Mouse (Mus musculus): ENCODE measurements around the gene Mypop. TPM values are rescaled to one million over a fixed set of nuclear protein-coding genes. Genes with fewer than 3 reads are reported as not detected.

Gene Mypop
- polyA plus RNA-seq (2016; fragmentation: Nextera tagmentation; extraction: Ambion mirVana): 6.1 and 7.0 TPM in 2 replicates

GRCm38 (mm10) chr7:18990601-18991295 is at the start of gene Mypop:
Gene Mypop, plus strand, starts transcription at chr7:18991245.
- under 1% methylated on average over 37 of the region's 37 CpGs for WGBS
- Histone ChIP-seq H3K36me3 (no peaks in the 10 kb centered on the region), H3K27ac (peak within 1 kb of the TSS; percentile 58), H3K27me3 (replicated peaks) (peaks cover 23% of the 10 kb centered on the region), H3K4me3 (peak within 1 kb of the TSS; percentile 50), H3K9ac (peak within 1 kb of the TSS; percentile 60), H3K9me3 (no peaks in the 10 kb centered on the region), H3K4me1 (peaks cover 22% of the 10 kb centered on the region), H3K4me2 (replicated peaks) (peak within 1 kb of the TSS; percentile 79)
- ATAC-seq (ENCODE audit: low FRiP score, low read depth): peak; percentile 94

DNA sequence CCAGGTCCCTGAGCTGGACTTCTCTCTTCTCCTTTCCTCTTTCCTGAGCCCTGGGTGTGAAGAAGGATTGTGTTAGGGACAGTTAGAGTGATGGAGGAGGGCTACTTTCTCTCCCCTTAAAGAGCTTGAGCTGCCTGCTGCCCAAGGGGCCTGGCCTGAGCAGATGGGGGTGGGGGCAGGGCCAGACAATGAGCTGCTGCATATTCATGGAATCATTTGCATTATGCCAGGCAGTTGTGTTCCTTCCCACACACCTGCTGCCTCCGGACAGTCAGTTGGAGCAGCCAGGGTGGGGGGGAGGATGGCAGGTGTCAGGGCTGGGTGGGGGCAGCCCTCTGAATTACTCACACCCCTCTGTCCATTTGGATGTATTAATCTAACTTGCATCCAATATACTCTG is 48.7 kb upstream of the Mypop start:
- H3K4me1 ChIP-seq: peaks cover 59% of the 10 kb centered on the region
- WGBS: 0% methylated on average over 1 of the region's 1 CpGs
- peaks cover 31% of the 10 kb centered on the region for H3K36me3 ChIP-seq
- no peak overlapping the region for H3K4me3 ChIP-seq
- peak; percentile 84 for ATAC-seq (ENCODE audit: low FRiP score, low read depth)
- H3K9ac ChIP-seq: 0 out of 2 replicates have a peak overlapping the region, but pooled peaks have one; percentile 38
- H3K9me3 ChIP-seq: no peaks in the 10 kb centered on the region
- peak overlapping the region; percentile 63 for H3K27ac ChIP-seq
- peak overlapping the region; percentile 50 for H3K4me2 ChIP-seq (replicated peaks)
- H3K27me3 ChIP-seq (replicated peaks): no peaks in the 10 kb centered on the region

- H3K27me3 ChIP-seq (replicated peaks): no peaks in the 10 kb centered on the region
- H3K9ac ChIP-seq: no peak overlapping the region
- peaks cover 35% of the 10 kb centered on the region for H3K36me3 ChIP-seq
- H3K27ac ChIP-seq: peak overlapping the region; percentile 27; the same call in 1 of the 2 replicates
- WGBS: 40% methylated on average over 9 of the region's 9 CpGs
- H3K4me2 ChIP-seq (replicated peaks): peak overlapping the region; percentile 50
- H3K4me3 ChIP-seq: no peak overlapping the region
- peaks cover 60% of the 10 kb centered on the region for H3K4me1 ChIP-seq
- peak; percentile 50 for ATAC-seq (ENCODE audit: low FRiP score, low read depth)
- H3K9me3 ChIP-seq: no peaks in the 10 kb centered on the region
These were observed 48.2 kb upstream of the Mypop start for GRCm38 (mm10) chr7:18942815-18943214.

GRCm38 (mm10) chr7:18948151-18948550 is 42.9 kb upstream of the Mypop start:
- Histone ChIP-seq H3K9me3 (no peaks in the 10 kb centered on the region), H3K9ac (no peak overlapping the region), H3K4me1 (peaks cover 59% of the 10 kb centered on the region)

GRCm38 (mm10) chr7:18949781-18950522 is 41.1 kb upstream of the Mypop start:
- Histone ChIP-seq H3K27ac (peak overlapping the region; percentile 82), H3K4me2 (replicated peaks) (peak overlapping the region; percentile 49), H3K4me1 (peaks cover 45% of the 10 kb centered on the region), H3K27me3 (replicated peaks) (no peaks in the 10 kb centered on the region), H3K36me3 (peaks cover 56% of the 10 kb centered on the region), H3K9ac (0 out of 2 replicates have a peak overlapping the region, but pooled peaks have one; percentile 17), H3K9me3 (no peaks in the 10 kb centered on the region), H3K4me3 (no peak overlapping the region)
- WGBS: 17% methylated on average over 12 of the region's 12 CpGs
- peak; percentile 92 for ATAC-seq (ENCODE audit: low FRiP score, low read depth)

More at GRCm38 (mm10) chr7:18948151-18948550, 42.9 kb upstream of the Mypop start:
- Histone ChIP-seq H3K36me3 (peaks cover 50% of the 10 kb centered on the region), H3K4me2 (replicated peaks) (peak overlapping the region; percentile 20; the same call in 1 of the 2 replicates), H3K27ac (peak overlapping the region; percentile 82), H3K27me3 (replicated peaks) (no peaks in the 10 kb centered on the region), H3K4me3 (no peak overlapping the region)
- ATAC-seq (ENCODE audit: low FRiP score, low read depth): no peak
- WGBS: 42% methylated on average over 6 of the region's 6 CpGs

DNA sequence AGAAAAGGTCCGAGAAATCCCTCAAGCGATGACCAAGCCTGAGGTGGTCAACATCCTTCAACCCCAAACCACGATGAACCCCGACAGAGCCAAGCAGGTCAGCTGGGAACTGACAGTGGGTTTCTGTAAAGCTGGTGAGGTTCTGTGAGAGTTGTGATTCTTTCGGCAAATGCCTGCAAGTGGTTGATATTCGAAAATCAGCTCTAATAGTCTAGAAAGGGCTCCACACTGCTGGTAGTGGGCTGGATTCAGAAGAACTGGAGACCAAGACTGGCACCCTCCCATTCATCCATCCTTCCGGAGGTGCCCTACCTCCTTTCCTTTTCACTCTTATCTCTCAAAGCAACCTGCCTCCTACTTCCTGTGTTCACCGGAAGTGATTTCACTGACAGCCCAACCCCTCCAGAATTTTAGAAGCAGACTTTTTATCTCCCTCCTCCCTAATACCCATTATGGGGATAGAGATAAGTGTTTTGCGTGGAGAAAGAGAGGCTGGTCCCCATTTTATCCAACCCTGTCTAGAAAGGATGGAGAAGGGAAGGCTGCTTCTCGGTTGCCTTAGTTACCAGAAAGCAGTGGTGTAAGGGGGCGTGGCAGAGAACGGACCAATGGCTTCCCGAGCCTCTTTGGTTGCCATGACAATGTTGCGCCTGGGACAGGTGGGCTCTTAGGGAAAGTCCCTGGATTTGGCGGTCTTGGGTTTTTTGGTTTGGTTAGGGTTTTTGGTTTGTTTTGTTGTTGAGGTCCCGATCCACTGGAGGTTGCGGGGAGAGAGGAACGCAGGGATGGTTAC is 40.3 kb upstream of the Mypop start:
- ATAC-seq (ENCODE audit: low FRiP score, low read depth): peak; percentile 13; the same call in 1 of the 2 replicates
- Histone ChIP-seq H3K9me3 (no peaks in the 10 kb centered on the region), H3K27ac (peak overlapping the region; percentile 82), H3K36me3 (peaks cover 55% of the 10 kb centered on the region), H3K4me1 (peaks cover 45% of the 10 kb centered on the region), H3K9ac (no peak overlapping the region), H3K4me2 (replicated peaks) (peak overlapping the region; percentile 49), H3K27me3 (replicated peaks) (no peaks in the 10 kb centered on the region), H3K4me3 (no peak overlapping the region)
- 20% methylated on average over 18 of the region's 18 CpGs for WGBS

GRCm38 (mm10) chr7:18951397-18951796 is 39.6 kb upstream of the Mypop start:
- Histone ChIP-seq H3K4me1 (peaks cover 45% of the 10 kb centered on the region), H3K27me3 (replicated peaks) (no peaks in the 10 kb centered on the region), H3K27ac (no peak overlapping the region), H3K36me3 (peaks cover 56% of the 10 kb centered on the region), H3K9ac (no peak overlapping the region), H3K9me3 (no peaks in the 10 kb centered on the region), H3K4me3 (no peak overlapping the region), H3K4me2 (replicated peaks) (peak overlapping the region; percentile 49)
- WGBS: 16% methylated on average over 15 of the region's 15 CpGs
- ATAC-seq (ENCODE audit: low FRiP score, low read depth): no peak

DNA sequence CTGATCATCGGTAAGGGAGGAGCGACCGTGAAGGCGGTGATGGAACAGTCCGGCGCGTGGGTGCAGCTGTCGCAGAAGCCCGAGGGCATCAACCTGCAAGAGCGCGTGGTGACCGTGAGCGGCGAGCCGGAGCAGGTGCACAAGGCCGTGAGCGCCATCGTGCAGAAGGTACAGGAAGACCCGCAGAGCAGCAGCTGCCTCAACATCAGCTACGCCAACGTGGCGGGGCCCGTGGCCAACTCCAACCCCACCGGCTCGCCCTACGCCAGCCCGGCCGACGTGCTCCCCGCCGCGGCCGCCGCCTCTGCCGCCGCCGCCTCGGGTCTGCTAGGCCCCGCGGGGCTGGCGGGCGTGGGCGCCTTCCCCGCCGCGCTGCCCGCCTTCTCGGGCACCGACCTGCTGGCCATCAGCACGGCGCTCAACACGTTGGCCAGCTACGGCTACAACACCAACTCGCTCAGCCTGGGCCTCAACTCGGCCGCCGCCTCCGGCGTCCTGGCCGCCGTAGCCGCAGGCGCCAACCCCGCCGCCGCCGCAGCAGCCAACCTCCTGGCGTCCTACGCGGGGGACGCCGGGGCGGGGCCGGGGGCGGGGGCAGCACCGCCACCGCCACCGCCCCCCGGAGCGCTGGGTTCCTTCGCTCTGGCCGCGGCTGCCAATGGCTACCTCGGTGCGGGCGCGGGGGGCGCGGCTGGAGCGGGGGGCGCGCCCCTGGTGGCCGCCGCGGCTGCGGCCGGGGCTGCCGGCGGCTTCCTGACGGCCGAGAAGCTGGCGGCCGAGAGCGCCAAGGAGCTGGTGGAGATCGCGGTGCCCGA is 33.3 kb upstream of the Mypop start:
- Histone ChIP-seq H3K4me1 (peaks cover 53% of the 10 kb centered on the region), H3K4me2 (replicated peaks) (peak overlapping the region; percentile 69), H3K27me3 (replicated peaks) (peaks cover 9% of the 10 kb centered on the region), H3K27ac (peak overlapping the region; percentile 37), H3K9me3 (no peaks in the 10 kb centered on the region), H3K36me3 (peaks cover 48% of the 10 kb centered on the region), H3K9ac (peak overlapping the region; percentile 59), H3K4me3 (peak overlapping the region; percentile 40)
- ATAC-seq (ENCODE audit: low FRiP score, low read depth): peak; percentile 65
- under 1% methylated on average over 103 of the region's 107 CpGs for WGBS

DNA sequence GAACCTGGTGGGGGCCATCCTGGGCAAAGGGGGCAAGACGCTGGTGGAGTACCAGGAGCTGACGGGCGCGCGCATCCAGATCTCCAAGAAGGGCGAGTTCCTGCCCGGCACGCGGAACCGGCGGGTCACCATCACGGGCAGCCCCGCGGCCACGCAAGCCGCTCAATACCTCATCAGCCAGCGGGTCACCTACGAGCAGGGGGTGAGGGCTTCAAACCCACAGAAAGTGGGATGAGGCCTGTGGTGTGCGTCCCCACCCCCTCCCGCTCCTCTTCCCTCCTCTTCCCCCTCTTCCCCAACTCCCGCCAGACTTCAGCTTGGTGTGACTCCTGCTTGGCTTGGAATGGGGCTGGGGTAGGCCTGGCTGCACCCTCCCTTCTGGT is 32.7 kb upstream of the Mypop start:
- H3K27me3 ChIP-seq (replicated peaks): peaks cover 14% of the 10 kb centered on the region
- H3K4me1 ChIP-seq: peaks cover 59% of the 10 kb centered on the region
- 2% methylated on average over 21 of the region's 21 CpGs for WGBS
- H3K27ac ChIP-seq: no peak overlapping the region
- peak overlapping the region; percentile 59; the same call in 1 of the 2 replicates for H3K9ac ChIP-seq
- H3K4me3 ChIP-seq: peak overlapping the region; percentile 40
- no peaks in the 10 kb centered on the region for H3K9me3 ChIP-seq
- H3K36me3 ChIP-seq: peaks cover 42% of the 10 kb centered on the region
- H3K4me2 ChIP-seq (replicated peaks): peak overlapping the region; percentile 69
- peak; percentile 0; the same call in 1 of the 2 replicates for ATAC-seq (ENCODE audit: low FRiP score, low read depth)

DNA sequence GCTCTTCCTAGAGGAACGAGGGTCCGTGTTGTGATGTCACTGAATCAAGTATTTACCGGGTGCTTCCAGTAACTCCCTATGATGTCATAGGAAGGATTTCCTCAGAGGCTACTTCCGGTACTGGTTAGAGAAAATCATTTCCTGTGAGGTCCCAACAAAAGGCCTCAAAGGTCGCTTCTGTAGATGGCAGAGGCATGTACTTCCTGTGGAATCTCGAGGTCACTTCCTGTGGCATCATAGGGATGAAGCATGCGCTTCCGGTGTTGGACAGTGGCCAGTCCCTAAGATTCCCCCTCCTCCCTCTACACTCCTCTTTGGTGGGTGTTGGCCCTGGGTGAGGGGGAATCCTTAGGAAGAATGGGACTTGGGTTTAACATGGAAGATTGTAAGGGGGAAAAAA is 31.6 kb upstream of the Mypop start:
- H3K27me3 ChIP-seq (replicated peaks): peaks cover 24% of the 10 kb centered on the region

DNA sequence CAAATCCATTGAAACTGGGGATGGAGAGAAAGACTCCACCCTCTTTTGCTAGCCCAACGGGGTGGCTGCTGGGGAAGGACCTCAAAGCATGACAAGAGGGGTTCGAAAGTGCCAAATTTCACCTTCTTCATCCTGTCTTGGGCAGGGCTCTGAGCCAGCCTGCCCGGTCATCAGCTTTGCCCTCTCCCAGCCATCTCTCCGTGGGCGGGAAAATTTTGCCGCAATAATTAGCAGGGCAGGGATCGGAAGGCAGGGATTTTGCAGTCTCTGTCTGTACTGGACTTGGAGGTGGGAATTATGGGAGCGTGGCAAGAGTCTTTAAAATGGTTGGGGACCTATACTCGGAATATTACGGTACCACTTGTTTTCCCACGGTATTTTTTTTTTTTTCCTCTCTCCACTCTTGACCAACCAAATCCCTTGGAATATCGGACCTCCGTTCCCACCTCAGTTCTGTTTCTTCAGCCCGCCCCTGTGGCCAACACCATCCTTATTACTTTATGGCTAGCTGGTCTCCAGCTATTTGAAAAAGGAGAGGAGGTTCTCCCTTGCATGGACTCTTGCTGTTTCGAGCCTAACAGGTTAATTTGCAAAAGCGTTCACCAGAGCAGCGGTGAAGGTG is 28.8 kb upstream of the Mypop start:
- H3K4me3 ChIP-seq: peak overlapping the region; percentile 13; the same call in 1 of the 2 replicates
- H3K4me1 ChIP-seq: peaks cover 61% of the 10 kb centered on the region
- H3K27me3 ChIP-seq (replicated peaks): peaks cover 24% of the 10 kb centered on the region
- no peak overlapping the region for H3K27ac ChIP-seq
- H3K9me3 ChIP-seq: no peaks in the 10 kb centered on the region
- peak overlapping the region; percentile 57 for H3K4me2 ChIP-seq (replicated peaks)
- H3K9ac ChIP-seq: no peak overlapping the region
- peaks cover 17% of the 10 kb centered on the region; the same call in 1 of the 2 replicates for H3K36me3 ChIP-seq
- no peak for ATAC-seq (ENCODE audit: low FRiP score, low read depth)
- WGBS: under 1% methylated on average over 17 of the region's 17 CpGs

More for the DNA sequence above, 31.6 kb upstream of the Mypop start:
- Histone ChIP-seq H3K4me3 (no peak overlapping the region), H3K36me3 (peaks cover 31% of the 10 kb centered on the region), H3K27ac (no peak overlapping the region), H3K4me1 (peaks cover 70% of the 10 kb centered on the region), H3K9me3 (no peaks in the 10 kb centered on the region), H3K4me2 (replicated peaks) (no peak overlapping the region), H3K9ac (no peak overlapping the region)
- WGBS: 59% methylated on average over 8 of the region's 8 CpGs
- ATAC-seq (ENCODE audit: low FRiP score, low read depth): no peak
